Mouse (Mus musculus): ENCODE data around the gene Myh10.
"Not testable (repeated sequence)": the region's sequence is repeated elsewhere in the genome, so short reads cannot be mapped to it uniquely, and the experiment has no call there.

Myh10 gene

GRCm38 (mm10) chr11:68811881-68812577 lies 120.7 kb downstream of the Myh10 start:
- DNase-seq = no peak

GRCm38 (mm10) chr11:68818416-68818815 lies 127.1 kb downstream of the Myh10 start:
- no peak for DNase-seq

- no peak for DNase-seq
Measured at GRCm38 (mm10) chr11:68819226-68819805, 128.0 kb downstream of the Myh10 start.

- no peak for DNase-seq
Measured at GRCm38 (mm10) chr11:68822326-68822725, 131.0 kb downstream of the Myh10 start.

GRCm38 (mm10) chr11:68826735-68827134 lies 135.4 kb downstream of the Myh10 start:
- DNase-seq = no peak

- DNase-seq = not testable (repeated sequence)
Measured at GRCm38 (mm10) chr11:68831580-68831979, 140.2 kb downstream of the Myh10 start.

- DNase-seq = no peak
Measured at GRCm38 (mm10) chr11:68832793-68833192, 141.4 kb downstream of the Myh10 start.

- no peak for DNase-seq
Measured at GRCm38 (mm10) chr11:68833593-68833992, 142.2 kb downstream of the Myh10 start.

GRCm38 (mm10) chr11:68835034-68835433 lies 143.7 kb downstream of the Myh10 start:
- DNase-seq = no peak

GRCm38 (mm10) chr11:68839606-68840005 lies 148.2 kb downstream of the Myh10 start:
- DNase-seq = no peak

- DNase-seq = no peak
Measured at GRCm38 (mm10) chr11:68850862-68851261, 159.5 kb downstream of the Myh10 start.

GRCm38 (mm10) chr11:68851644-68852485 lies 160.5 kb downstream of the Myh10 start:
- no peak for DNase-seq

GRCm38 (mm10) chr11:68852486-68852901 lies 161.1 kb downstream of the Myh10 start:
- peak; percentile 86 to 90 for DNase-seq

GRCm38 (mm10) chr11:68852932-68853409 lies 161.6 kb downstream of the Myh10 start:
- peak; percentile 99 to 100 for DNase-seq

- peak; percentile 80 to 89 for DNase-seq
Measured at GRCm38 (mm10) chr11:68853611-68854401, 162.4 kb downstream of the Myh10 start.

- DNase-seq = no peak
Measured at GRCm38 (mm10) chr11:68854621-68855020, 163.3 kb downstream of the Myh10 start.

GRCm38 (mm10) chr11:68857329-68857728 lies 166.0 kb downstream of the Myh10 start:
- DNase-seq = no peak

- peak in 1 of 2 experiments; percentile 42 for DNase-seq
Measured at GRCm38 (mm10) chr11:68859943-68860593, 168.7 kb downstream of the Myh10 start.

GRCm38 (mm10) chr11:68862260-68862659 lies 170.9 kb downstream of the Myh10 start:
- no peak for DNase-seq

GRCm38 (mm10) chr11:68863631-68864091 lies 172.3 kb downstream of the Myh10 start:
- peak in 1 of 2 experiments; percentile 24 for DNase-seq

GRCm38 (mm10) chr11:68864544-68865189 lies 173.3 kb downstream of the Myh10 start:
- DNase-seq = peak; percentile 90 to 94

All from lung, adult 18-20 months (tissue).